Mouse (Mus musculus): ENCODE results near the gene Dennd2a.

Dennd2a gene

DNA sequence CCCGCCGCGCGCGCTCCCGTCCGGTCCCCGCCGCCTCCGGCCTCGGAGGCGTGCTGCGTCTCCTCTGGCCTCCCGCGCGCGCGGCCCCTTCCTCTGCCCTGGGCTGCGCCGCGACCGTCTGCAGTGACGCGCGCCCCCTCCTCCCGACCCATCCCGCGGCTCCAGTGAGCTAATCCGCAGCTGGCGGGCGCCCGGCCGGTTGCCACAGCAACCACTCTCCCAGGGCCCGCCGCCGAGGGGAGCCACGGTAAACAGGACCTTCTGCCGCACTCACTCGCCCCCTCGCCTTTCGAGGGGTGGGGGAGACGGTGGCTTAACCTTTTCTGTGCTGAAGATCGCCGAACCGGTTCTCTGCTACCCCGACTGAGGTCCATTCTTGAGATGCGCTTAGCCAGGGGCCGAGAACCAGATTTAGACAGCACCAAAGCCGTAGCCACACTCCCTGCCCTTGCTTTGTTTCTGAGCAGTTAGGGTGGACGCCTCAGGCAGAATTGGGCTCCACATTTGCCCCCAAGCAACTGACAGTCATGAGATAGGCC lies at the start of gene Dennd2a:
Gene Dennd2a (minus strand): TSS at position 145 of the 539 bp plus-strand sequence.
- peak; percentile 92 for DNase-seq

DNA sequence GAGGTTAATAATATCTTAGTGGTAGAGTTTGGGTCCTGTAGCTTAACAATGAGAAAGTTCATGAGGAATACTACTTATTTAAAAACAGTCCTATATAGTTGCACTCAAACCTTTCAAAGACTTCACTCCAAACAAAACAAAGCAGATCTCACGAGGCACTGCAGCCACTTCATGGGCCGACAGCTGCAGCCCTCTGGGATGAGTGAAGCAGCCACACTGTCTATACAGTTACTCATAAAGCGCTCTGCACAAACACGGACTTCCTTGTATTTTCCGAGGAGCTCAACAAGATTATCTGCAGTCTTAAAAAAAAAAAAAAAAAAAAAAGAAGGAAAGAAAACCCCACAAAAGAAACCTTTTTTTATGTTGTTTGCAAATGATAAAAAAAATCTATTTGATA lies 49.7 kb upstream of the Dennd2a start:
- no peak for DNase-seq

DNA sequence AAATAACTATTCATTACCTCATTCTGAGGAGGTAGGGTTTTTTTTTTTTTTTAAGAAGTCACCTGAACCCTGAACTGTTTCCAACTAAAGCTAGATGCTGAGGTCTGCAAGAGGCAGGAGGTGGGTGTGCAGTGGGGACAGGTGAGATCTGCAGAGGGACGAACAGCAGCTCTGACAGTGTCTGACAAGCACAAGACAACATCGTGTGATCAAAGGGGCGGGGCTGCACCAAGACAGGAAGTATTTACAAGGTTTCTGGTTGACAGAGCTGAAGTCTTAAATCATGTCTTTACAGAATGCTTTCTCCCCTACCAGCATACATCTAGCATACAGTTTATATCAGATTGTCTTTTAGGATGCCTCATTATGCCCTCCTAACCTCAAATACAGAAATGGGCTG lies 49.2 kb upstream of the Dennd2a start:
- DNase-seq, result peak; percentile 37

DNA sequence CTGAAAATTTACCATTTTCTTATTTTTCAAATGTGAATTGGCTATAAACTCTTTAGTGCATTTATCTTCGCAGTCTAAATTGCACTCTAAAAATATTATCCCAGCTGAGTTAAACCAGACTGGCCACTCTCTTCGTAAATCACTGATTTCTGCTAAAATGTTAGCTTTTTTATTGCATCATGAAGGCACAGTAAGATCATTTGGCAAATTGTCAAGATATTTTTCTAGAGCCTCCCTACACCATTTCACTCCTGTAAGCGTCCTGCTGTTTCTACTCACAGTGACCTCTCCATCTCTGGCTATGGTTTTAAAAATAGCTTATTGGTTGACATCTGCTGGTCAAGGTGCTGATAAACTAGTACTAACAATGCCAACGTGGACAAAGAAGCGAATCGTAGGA lies 48.4 kb upstream of the Dennd2a start:
- DNase-seq, result no peak

DNA sequence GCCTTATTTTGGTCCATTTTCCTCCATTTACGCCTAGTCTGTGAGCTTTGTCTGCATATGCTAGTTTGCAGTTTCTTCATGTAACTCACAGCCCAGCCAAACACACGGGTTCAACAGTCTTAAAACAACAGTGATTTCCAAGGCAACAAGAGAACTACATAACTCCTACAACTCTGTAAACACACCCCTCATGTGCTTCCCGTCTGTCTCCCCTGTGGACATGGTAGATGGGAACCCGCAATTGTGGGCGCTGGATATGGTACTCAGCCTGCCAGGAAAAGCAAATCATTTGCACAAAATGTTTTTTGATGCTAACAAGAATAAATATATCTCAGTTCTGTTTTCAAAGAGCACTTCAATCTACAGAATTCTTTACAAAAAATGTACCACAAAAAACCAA lies 46.9 kb upstream of the Dennd2a start:
- no peak for DNase-seq

DNA sequence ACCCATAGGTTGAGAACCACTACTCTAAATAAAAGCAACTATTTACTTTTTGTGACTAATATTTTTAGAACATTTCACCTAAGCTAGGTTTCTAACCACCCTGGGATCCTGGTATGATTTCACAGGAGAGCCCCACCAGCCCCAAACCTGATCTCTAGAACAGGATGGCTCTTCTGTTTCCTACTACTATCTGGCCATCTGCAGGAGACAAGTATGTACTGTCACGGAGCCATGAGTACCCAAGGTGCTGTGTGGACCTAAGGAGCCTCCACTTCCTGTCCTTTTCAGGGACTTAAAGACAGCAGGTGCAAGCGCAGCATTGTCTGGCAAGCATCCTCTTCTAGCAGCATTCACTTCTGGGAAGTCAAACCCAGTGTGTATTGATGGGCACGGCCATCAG lies 44.2 kb upstream of the Dennd2a start:
- DNase-seq, result no peak

DNA sequence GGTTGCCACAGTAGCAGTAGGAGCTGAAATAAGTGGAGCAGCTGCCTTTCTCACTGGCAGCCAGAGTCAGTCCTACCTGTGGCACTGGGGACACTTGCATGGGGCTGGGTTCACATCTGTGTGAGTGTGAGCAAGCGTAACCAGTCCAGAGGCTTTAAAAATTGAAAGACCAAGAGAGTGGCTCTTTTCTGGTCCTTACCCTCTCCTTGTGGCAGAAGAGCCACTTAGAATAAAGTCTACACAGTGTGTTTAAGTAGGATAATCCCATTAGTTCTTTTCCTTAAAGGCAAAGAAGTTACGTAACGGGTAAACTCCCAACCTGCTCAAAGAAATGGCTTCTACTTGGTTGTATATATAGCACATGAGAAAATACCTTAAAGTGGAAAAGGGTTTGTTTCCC lies 43.2 kb upstream of the Dennd2a start:
- DNase-seq, result no peak

DNA sequence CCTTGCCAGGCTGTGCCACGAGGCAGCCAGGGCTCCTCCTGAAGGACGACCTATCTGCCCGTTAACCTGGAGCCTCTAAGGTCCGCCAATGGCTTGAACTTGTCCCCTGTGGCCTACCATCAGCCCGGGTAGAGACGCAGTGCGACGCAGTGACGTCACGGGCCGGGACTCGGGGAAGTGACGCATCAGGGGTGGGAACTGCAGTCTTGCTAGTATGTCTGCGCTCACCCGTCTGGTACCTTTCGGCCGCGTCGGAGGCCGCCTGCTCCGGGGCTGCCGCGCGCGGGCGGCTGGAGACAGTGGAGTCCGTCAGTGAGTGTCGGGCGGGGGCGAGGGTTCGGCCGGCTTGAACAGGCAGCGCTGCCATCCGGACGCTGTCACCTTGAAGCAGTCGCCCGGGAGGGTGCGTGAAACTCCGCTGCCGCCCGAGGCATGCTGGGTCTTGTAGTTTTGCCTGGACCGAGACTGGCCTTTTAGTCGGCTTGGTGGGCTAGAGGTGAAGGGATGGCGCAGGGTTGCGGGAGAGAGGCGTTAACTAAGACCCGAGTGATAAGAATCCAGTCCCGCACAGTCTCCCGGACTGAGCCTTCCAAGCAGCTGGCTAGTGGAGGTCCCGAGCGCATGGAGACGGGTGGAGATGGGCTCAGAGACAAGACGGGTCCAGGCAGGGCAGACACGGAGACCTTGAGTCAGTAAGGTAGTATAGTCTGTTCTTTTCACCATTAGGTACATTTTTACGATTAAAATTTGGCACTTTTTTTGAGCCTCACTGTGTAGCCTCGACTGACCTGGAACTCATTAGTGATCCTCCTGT lies 34.9 kb upstream of the Dennd2a start, which contains the start of gene Ndufb2:
Gene Ndufb2 (plus strand): TSS at position 174 of the 814 bp plus-strand sequence.
- peak; percentile 96 for DNase-seq

DNA sequence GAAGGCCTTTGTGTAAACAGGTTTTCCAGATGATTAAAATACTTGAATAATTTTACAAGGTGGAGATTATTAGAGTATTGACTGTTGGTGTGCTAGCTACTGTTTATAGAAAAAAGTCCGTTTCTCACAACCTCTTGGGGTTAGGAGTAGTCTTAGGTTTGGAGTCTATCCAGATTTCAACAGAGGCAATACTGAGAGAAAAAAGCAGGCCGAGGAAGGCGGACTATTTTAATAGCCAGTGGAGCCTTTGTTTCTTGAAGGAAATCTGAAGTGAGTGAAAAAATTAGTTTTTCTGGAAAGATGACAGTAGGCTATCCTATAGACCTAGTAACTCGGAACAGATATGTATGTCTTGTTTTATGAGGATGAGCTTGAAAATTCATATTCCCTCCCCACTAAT lies 33.8 kb upstream of the Dennd2a start:
- DNase-seq, result no peak

DNA sequence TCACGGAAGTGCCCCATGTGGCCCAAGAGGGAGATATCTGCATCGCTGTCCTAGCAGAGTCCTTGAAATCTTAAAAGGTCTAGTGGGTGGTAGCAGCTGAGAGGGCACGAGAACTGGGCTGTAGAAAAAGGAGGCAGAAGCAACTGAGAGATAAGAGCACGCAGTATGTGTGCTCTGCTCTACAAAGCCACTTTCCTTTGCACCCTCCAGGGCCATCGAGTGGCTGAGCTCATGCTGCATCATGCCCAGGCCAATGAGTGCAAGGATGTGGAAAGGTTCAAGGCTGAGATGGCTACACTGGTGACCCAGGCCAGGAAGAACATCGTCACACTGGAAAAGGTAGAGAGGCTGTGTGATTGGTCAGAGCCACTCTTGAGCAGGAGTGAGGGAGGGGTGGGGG lies 27.9 kb upstream of the Dennd2a start, which contains the start of gene Gm42420:
Gene Gm42420 (plus strand): TSS at position 237 of the 400 bp plus-strand sequence.
- no peak for DNase-seq

DNA sequence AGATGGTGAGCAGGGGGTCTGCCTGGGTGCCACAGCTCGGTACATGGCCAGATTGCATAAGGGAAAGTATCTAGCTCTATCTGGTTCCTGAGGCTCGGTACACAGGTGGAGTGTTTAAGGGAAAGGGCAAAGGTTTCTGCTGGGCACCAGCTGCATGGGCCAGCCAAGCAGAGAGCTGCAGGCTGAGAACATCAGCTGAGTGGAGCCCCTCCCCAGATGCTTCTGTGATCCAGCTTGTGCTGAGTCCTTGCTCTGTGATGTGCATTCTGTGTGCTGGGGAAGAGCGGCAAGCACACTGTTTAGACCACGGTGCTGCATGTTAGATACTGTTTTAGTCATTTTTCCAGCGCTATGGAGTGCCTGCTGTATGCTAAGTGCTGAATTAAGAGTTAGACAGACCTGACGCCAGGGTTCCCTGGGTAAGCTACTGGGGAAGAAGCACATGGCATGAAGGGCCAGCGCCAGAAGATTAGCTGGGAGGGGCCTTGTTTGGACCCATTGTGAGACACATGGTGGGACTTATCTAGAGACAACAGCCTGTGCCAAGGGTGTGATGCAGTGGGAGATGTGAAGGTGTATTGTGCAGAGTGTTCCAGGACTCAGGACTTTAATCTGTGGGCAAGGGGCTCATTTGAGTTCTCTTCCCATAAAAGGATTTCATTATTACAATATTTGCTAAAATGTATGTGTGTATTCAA lies 23.6 kb upstream of the Dennd2a start:
- DNase-seq, result no peak

DNA sequence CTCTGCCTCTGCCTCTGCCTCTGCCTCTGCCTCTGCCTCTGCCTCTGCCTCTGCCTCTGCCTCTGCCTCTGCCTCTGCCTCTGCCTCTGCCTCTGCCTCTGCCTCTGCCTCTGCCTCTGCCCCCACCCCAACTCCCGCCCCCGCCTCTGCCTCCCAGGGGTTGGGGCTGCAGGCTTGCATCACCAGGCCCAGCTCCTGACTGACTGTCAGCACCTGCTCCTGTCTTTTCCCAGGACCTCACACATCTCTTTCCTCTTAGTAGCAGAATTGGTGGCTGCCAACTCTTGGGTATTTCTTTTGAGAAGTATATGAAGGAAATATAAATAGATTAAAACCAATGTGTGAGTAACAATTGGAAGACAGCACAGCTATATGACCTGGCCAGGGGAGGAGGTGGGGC lies 22.9 kb upstream of the Dennd2a start:
- no peak for DNase-seq

DNA sequence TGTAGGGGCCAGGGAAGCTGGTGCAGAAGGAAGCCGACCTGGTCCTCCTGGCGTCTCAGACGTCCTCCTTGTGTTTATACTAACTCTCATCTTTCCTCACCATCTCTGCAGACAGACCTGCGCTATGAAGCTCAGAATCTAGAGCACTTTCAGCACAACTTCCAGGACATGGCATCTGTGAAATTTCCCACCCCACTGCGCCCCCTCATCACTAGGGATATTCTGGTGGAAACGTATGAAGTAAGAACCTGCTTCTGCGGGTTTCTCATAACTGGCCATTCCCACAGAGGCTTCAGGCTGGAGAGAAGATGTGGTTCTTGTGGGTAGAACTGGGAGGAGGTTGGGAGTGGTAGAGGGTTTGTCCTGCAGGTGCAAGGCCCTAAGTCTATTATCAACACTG lies 21.9 kb upstream of the Dennd2a start:
- DNase-seq, result no peak

DNA sequence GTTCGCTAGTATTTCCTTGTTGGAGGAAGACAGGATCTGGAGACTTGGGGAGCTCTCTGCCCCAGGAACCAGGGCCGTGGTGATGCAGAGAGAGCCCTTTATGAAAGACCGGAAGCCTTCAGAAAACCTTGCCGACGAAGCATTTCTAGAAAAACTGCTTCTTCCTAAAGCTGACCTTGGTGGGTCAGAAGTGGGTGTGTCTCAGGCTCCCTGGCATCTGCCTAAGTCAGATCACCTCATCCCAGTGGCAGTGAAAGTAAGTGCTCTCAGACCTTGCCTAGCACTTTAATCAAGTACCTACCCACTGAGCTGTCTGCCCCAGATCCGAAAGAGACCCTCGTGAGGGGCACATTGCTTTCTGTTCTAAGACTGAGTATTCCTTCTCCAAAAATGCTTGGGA lies 17.3 kb upstream of the Dennd2a start:
- DNase-seq, result no peak

DNA sequence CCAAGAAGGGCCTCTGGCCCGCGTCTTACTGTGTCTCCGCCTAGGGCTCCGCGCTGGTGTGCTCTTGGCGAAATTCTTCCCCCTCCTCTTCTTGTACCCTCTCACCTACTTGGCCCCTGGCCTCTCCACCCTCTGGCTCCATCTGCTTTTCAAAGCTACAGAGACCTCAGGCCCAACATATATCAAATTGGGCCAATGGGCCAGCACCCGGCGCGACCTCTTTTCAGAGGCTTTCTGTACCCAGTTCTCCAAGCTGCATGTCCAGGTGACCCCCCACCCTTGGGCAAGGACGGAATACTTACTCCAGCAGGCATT lies 16.8 kb upstream of the Dennd2a start:
- no peak for DNase-seq

DNA sequence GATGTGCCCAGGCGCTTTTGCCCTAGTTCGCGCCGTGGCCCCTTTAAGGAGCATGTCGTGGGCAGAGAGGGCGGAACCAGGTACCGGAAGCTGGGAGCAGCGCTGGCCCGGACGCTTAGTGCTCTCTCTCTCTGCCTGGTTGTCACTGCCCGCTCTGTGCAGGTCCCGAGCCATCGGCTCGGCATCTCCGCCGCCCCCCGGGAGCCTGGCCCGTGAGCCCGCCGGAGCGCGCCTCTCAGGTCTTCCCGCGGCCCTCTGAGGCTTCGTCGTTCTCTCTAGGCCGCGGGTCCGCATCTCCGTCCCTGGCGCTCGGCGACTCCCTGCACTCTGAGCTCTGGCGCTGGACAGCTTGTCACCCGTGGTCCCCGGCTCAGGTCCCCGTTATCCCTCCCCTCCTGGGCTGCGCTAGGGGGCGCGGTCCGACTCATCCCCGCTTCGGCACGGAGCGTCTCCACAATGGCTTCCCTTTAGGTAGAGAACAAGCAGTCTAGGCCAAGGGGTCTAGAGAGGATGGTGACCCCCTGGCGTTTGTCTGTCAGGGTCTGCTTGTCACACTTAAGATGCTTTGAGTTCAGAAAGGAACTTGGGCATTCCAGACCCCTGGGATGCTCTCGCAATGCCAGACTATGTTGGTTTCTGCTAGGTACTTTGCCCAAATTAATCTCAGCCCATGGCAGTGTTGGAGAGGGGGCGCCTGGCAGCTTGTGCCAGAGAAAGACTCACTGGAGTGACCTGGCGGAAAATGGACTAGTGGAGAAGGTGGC lies 16.3 kb upstream of the Dennd2a start, which contains the start of gene Adck2:
Gene Adck2 (plus strand): TSS at position 83 of the 764 bp plus-strand sequence.
- peak; percentile 86 for DNase-seq

DNA sequence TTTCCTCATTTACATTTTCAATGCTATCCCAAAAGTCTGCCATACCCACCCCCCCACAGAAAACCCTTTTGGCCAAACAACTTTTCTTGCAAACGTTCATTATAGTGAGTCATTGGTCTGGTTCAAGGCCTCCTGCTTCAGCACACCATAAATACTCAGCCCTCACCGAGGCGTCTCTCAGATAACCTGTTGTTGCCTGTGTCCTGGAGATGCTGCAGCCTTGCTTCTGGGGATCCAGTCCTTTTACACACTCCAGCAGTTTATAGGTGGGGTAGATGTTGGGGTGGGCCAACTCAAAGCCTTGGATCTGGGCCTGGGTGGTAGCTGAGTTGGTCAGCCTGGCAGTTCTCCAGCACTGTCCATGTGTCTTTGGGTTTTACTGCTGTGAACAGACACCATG lies 12.8 kb upstream of the Dennd2a start:
- DNase-seq, result no peak

DNA sequence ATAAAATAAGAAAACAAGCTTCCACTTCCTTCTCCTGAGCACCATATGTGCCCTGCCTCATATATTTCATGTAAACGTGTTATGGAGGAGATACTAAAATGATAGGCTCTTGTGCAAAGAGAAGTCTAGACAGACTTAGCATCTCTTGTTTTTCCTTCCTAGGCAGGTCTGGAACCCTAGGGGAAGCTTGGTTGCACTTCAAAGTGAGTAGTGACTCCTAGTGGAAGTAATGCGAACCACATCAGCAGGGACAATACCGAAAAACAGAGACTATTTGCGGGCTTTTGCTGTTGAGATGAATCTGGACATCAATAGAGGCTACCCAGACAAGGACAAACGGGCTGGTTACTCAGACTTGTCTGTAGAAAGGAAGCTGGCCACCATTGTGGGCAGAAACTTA lies 9.9 kb upstream of the Dennd2a start:
- peak; percentile 63 for DNase-seq

DNA sequence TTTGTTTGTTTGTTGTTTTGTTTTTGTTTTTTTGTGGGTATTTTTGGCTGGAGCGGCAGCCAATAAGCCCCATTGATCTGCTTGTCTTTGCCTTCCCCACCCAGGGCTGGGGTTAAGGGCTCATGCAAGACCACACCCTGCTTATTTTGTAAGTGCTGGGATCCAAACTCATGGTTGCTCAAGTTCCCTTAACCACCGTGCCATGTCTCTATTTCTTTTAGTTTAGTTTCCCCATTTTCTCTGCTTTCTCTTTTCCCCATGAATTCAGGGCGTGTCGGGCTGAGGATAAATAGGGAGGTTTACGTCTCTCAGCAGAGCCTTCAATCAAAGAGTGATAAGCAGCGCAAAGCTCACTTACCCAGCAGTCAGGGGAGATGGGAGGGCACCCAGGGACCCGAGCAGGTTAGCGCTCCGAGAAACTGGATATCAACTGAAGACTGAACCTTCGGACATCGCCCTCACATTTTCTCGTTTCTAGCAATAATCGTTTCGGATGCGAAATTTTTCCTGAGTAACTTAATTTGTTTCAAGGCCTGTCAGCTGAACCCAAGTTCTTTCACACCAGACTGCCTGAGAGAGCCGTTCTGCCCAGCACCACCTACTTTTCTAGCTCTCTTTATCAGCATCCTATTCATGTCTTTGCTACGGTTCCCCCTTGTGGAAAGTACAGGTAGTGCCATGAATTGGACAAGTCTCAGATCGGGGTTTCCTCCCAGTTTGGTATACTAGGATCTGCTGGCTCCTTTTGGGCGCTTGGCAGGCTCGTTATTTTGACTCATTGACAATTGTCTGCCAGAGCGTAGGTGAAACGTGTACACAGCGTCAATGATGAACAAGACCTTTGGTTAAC lies 4.7 kb upstream of the Dennd2a start:
- peak; percentile 91 for DNase-seq

DNA sequence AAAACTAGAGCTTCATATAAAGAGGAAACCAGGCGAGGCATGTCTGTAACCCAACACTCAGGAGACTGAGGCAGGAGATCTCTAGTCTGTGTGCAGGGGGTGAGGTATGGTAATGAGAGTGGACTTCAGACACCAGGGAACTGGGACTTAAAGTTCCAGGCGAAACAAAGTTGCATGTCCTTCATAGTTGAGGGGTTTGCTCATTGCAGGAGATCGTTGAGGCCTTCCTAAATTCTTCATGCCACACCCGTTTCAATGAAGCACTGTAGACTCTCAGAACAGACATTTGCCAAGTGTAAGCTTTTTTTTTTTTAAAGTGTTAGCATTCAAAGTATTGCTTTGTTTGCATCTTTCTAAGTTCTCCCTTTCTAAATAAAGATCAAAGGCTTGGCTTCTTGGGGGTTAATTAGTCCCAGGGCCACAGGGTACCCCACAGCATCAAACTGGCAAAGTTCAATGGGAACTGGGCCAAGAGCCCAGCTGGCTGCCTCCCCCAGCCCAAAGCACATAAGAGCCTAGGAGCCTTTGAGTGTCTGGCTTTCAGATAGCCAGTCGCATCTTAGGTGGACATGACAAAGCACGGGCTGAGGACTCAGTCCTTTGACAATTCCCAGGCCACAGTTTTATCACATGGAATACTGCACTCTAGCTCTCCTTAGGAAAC lies 1.7 kb upstream of the Dennd2a start:
- DNase-seq, result peak; percentile 32

DNA sequence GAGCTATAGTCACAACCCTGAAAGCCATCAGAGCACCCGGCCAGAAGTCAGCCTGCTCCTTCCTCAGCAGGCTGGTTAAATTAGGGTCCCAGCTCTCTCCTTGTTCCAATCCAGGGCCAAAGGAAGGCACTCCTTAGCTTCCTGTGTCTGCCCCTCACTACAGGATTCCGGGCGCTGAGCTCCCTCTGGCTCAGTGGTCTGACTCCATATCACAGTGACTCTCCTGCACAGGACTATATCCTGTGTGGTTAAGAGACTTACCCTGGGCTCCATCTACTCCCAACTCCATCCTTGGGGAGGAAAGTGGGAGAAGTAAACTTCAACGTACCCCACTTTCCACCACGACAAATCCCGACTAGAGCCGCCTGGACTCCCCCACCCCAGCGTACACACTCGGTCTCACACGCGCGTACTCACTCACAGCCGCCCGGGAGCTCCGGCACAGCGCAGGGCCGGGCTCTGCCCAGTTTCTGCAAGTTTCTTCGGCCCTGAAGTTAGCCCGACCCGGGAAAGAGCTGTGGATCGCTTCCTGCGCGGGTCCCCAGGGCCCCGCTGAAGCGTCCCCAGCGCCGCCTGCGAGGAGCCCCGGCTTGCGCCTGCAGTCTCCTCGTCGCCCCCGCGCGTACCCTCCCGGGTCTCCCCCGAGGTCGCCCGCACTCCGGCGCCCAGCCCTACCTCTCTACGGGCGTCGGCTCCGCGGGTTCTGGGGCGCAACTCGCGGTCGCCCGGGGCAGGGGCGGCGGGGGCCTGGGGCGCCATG lies 587 bp downstream of the Dennd2a start:
- peak; percentile 59 for DNase-seq

Data from lung, postnatal 10 days (tissue).